In the genomic region with DNA sequence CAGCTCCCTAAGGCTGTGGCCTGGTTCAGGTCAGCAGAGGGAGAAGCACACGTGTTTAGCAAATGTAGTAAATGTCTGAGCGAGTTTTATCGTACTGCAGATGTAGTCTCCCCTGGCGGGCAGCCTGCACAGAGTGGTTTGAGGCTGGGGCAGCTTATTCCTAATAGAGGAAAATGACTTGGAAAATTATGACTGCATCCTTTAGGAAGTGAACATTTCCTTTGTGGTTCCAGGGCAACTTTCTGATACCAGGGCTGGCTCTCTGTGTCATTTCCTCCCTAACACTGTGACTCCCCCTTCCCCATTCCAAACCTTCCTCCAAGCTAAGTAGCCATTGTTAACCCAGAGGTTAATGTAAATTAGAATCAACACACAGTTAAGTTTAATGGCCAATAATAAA, we compare ENCODE assay signal across 11 mouse cellular contexts.
DNase-seq lines count a peak whose midpoint lies in the region; ATAC-seq and TF ChIP-seq lines count a peak whose summit lies in the region.
"Had no signal": no experiment of that assay in that cellular context is flagged by ENCODE, and none has a peak within 500 bp of the region (broad histone marks: within the 10 kb centered on the region; RNA-seq: fewer than 3 reads in every experiment).

No protein-coding gene starts in this region.

- H3K27ac ChIP-seq in kidney, adult 2 months (ENCODE audit: insufficient read depth, low read depth, low read length) = no peak overlapping the region
- no peak overlapping the region for H3K27ac ChIP-seq in midbrain, embryonic 11.5 days (ENCODE audit: low read depth, low read length)
- H3K27ac ChIP-seq in midbrain, postnatal 0 days (ENCODE audit: low read depth, low read length) = no peak overlapping the region
- H3K27ac ChIP-seq in forebrain, embryonic 11.5 days (ENCODE audit: low read depth, low read length) = no peak overlapping the region
- H3K27ac ChIP-seq: left cerebral cortex, adult 2 months had no signal

- no peak overlapping the region for H3K9ac ChIP-seq in midbrain, embryonic 11.5 days (ENCODE audit: low read length)
- H3K9ac ChIP-seq in midbrain, postnatal 0 days (replicated peaks; ENCODE audit: low read length, poor library complexity, severe bottlenecking) = no peak overlapping the region
- H3K9ac ChIP-seq in forebrain, embryonic 11.5 days (ENCODE audit: low read length) = no peak overlapping the region

- H3K27me3 ChIP-seq in kidney, adult 2 months (replicated peaks; ENCODE audit: control insufficient read depth, insufficient read depth, low read length) = no peaks in the 10 kb centered on the region
- peaks cover 4% of the 10 kb centered on the region for H3K27me3 ChIP-seq in midbrain, embryonic 11.5 days (ENCODE audit: control insufficient read depth, insufficient read depth, low read length)
- H3K27me3 ChIP-seq in midbrain, postnatal 0 days (ENCODE audit: insufficient read depth, low read length) = no peaks in the 10 kb centered on the region
- H3K27me3 ChIP-seq in forebrain, embryonic 11.5 days (ENCODE audit: control insufficient read depth, insufficient read depth, low read length) = peaks cover 5% of the 10 kb centered on the region; the same call in 1 of the 2 replicates

- H3K9me3 ChIP-seq in midbrain, embryonic 11.5 days (ENCODE audit: control insufficient read depth, low read length) = no peaks in the 10 kb centered on the region
- H3K9me3 ChIP-seq in midbrain, postnatal 0 days (ENCODE audit: low read length) = no peaks in the 10 kb centered on the region
- H3K9me3 ChIP-seq in forebrain, embryonic 11.5 days (ENCODE audit: control insufficient read depth, low read length) = no peaks in the 10 kb centered on the region

- 50% methylated on average over 4 of the region's 4 CpGs for WGBS in kidney, adult 2 months
- 68% methylated on average over 4 of the region's 4 CpGs for WGBS in midbrain, embryonic 11.5 days
- WGBS in midbrain, postnatal 0 days = 78% methylated on average over 4 of the region's 4 CpGs
- WGBS in forebrain, embryonic 11.5 days = 82% methylated on average over 4 of the region's 4 CpGs

- no peak overlapping the region for H3K4me2 ChIP-seq in midbrain, embryonic 11.5 days
- no peak overlapping the region for H3K4me2 ChIP-seq in midbrain, postnatal 0 days (ENCODE audit: low read depth, low read length, poor library complexity, severe bottlenecking)
- H3K4me2 ChIP-seq in forebrain, embryonic 11.5 days (ENCODE audit: low read depth, low read length, severe bottlenecking) = no peak overlapping the region

- no peak for TF ChIP-seq CTCF in kidney, adult 2 months (conservative IDR thresholded peaks at IDR 0.05; ENCODE audit: insufficient read depth, insufficient read length, low read depth, low read length)
- TF ChIP-seq CTCF in midbrain, postnatal 0 days (IDR thresholded peaks at IDR 0.05) = no peak

- no peaks in the 10 kb centered on the region for H3K36me3 ChIP-seq in kidney, adult 2 months (ENCODE audit: control insufficient read depth, insufficient read depth, low read length)
- H3K36me3 ChIP-seq in midbrain, embryonic 11.5 days (ENCODE audit: control insufficient read depth, insufficient read depth, low read length) = no peaks in the 10 kb centered on the region
- no peaks in the 10 kb centered on the region for H3K36me3 ChIP-seq in midbrain, postnatal 0 days (ENCODE audit: insufficient read depth, low read length)
- no peaks in the 10 kb centered on the region for H3K36me3 ChIP-seq in forebrain, embryonic 11.5 days (ENCODE audit: control insufficient read depth, insufficient read depth, low read length)

- ATAC-seq in midbrain, embryonic 11.5 days (ENCODE audit: low FRiP score) = no peak
- ATAC-seq in midbrain, postnatal 0 days (ENCODE audit: low FRiP score) = no peak
- peak; percentile 20 to 41; a peak in 2 of 4 replicates for ATAC-seq in hematopoietic stem cell, adult 5-6 weeks (replicated peaks in 1 of 2; ENCODE audit: insufficient read depth in 1 of 2, low FRiP score in 2 of 2, low TSS enrichment in 1 of 2, low read depth in 1 of 2, poor library complexity in 2 of 2, severe bottlenecking in 2 of 2)
- no peak for ATAC-seq in forebrain, embryonic 11.5 days (replicated peaks; ENCODE audit: low FRiP score)

- H3K4me1 ChIP-seq in kidney, adult 2 months (ENCODE audit: control insufficient read depth, insufficient read depth, low read length) = 0 out of 2 replicates have a peak, but pooled peaks cover 5% of the 10 kb centered on the region
- peaks cover 4% of the 10 kb centered on the region; the same call in 1 of the 2 replicates for H3K4me1 ChIP-seq in midbrain, embryonic 11.5 days (ENCODE audit: control insufficient read depth, insufficient read depth, low read length)
- H3K4me1 ChIP-seq in midbrain, postnatal 0 days (ENCODE audit: insufficient read depth, low read length) = peaks cover 3% of the 10 kb centered on the region; the same call in 1 of the 2 replicates
- no peaks in the 10 kb centered on the region for H3K4me1 ChIP-seq in forebrain, embryonic 11.5 days (replicated peaks; ENCODE audit: control insufficient read depth, insufficient read depth, low read length)

- no peak for TF ChIP-seq POLR2A in kidney, adult 2 months (IDR thresholded peaks at IDR 0.05; ENCODE audit: low read depth, low read length)

- DNase-seq in kidney, adult 2 months = peak; percentile 43
- no peak for DNase-seq in kidney, postnatal 25 days
- DNase-seq in midbrain, embryonic 11.5 days (ENCODE audit: low spot score, missing footprints) = peak; percentile 75
- DNase-seq in midbrain, postnatal 0 days (ENCODE audit: low spot score) = no peak
- no peak for DNase-seq in forebrain, embryonic 11.5 days (ENCODE audit: low spot score)
- DNase-seq in testis, postnatal 10 days (ENCODE audit: low spot score) = no peak
- DNase-seq: adrenal gland, postnatal 25 days; cerebellum, adult 11 months; thymus, postnatal 25 days had no signal

- no peak overlapping the region for H3K4me3 ChIP-seq in kidney, adult 2 months (ENCODE audit: insufficient read depth, low read depth, low read length)
- no peak overlapping the region for H3K4me3 ChIP-seq in midbrain, embryonic 11.5 days (ENCODE audit: low read depth, low read length)
- no peak overlapping the region for H3K4me3 ChIP-seq in midbrain, postnatal 0 days (ENCODE audit: low read depth, low read length)
- no peak overlapping the region for H3K4me3 ChIP-seq in forebrain, embryonic 11.5 days (ENCODE audit: low read depth, low read length)
- H3K4me3 ChIP-seq: left cerebral cortex, adult 2 months had no signal

Comparison
In these comparisons a context has a peak if more than half of its experiments do, and no peak if none do; other contexts are left out.
1. DNase-seq: peak in kidney, adult 2 months (single experiment) and midbrain, embryonic 11.5 days (single experiment); none in kidney, postnatal 25 days (0 of 2), midbrain, postnatal 0 days (single experiment), forebrain, embryonic 11.5 days (single experiment) and testis, postnatal 10 days (single experiment).
2. ATAC-seq: peak in hematopoietic stem cell, adult 5-6 weeks (2 of 2); none in midbrain, embryonic 11.5 days (single experiment), midbrain, postnatal 0 days (single experiment) and forebrain, embryonic 11.5 days (single experiment).